Mouse (Mus musculus): ENCODE results near the gene Nup98.
A peak's percentile ranks its signal among the peaks of the same experiment; 100 is the strongest.

Nup98 gene

DNA sequence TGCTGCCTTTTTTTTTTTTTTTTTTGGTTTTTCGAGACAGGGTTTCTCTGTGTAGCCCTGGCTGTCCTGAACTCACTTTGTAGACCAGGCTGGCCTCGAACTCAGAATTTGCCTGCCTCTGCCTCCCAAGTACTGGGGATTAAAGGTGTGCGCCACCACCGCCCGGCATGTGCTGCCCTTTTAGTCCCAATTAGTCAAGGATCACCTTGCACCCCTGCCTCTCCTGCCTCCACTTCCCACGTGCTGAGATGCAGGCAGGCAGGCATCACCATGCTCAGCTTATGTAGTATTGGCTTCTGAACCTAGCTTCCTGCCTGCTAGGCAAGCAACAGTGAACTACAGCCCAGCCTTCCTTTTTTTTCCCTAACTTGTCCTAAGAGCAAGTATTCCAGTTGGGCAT, 92.6 kb downstream of the Nup98 start:
- no peak for DNase-seq (ENCODE audit: low read depth, low spot score)

DNA sequence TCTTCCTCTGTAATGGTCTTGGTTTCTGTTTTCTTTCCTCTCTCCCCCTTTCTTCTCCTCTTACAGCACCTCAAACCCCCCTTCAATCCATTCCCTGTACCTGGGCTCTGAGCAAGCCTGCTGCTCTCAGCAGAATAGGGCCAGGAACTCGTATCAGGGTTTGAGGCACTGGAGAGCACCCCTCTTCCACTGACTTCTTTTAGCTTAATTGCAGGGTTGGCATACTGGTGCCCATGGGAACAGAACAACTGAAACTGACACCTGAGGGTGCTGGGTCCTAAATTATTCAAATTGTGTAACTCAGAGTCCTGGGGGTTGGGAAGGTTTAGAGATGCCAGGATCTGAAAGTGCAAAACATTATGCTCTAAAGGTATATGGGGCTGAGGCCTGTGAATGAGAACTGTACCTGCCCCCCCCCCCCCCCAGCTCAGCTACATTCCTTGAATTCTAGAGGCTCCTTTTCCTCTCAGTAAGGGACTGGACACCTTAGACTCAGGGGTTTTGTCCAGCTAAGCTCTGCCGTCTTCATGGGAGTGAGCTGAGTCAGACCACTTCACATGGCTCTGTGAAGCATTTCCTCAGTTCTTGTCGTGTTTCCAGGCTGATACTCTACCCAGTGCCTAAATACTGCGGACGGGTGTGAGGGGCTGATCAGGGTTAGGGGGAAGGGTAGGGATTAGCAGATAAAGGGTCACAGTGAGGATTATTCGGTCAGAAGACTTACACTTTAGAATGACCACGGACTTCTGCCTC, 93.2 kb downstream of the Nup98 start, which contains the start of gene Chrna10:
Gene Chrna10, minus strand, starts transcription at position 250 of the 753 bp plus-strand sequence.
- DNase-seq (ENCODE audit: low read depth, low spot score): no peak

DNA sequence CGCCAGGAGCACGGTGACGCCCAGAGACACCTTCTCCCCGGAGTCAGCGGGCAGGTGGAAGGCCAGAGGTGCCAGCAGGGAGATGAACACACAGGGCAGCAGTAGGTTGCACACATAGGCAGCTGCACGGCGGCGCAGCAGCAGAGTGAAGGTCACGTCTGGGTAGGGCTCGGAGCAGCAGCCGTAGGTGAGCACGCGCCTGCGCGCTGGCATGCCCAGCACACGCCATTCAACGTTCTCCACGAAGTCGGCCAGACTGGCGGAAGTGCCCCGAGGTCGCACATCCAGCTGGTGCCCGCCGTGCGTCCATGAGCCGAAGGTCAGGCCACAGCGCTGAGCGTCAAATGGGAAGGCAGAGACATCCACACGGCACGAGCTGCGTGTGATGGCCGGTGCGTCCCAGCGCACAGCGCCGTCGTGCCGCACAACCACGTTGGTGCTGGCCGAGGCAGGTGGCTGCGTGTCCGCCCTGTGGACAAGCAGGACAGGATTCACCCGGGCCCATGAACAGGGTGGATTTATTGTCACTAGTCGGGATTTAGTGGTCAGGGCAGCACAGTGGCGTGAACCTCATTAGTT, 96.7 kb downstream of the Nup98 start:
- DNase-seq (ENCODE audit: low read depth, low spot score): no peak

DNA sequence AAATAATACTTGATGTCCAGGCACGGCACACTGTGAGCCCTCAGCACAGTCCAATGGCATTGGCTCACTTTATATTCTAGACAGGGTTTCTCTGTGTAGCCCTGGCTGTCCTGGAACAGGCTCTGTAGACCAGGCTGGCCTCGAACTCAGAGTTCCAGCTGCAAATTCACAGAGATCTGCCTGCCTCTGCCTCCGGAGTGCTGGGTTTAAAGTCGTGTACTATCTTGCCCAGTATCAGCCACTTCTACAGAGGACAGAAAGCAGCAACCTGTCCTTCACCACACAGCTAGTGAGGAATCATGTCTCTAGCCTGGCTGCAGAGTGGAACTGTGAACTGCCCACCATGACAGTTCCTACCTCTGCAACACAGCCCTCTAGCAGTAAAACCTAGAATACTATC, 100.2 kb downstream of the Nup98 start:
- DNase-seq (ENCODE audit: low read depth, low spot score): no peak

DNA sequence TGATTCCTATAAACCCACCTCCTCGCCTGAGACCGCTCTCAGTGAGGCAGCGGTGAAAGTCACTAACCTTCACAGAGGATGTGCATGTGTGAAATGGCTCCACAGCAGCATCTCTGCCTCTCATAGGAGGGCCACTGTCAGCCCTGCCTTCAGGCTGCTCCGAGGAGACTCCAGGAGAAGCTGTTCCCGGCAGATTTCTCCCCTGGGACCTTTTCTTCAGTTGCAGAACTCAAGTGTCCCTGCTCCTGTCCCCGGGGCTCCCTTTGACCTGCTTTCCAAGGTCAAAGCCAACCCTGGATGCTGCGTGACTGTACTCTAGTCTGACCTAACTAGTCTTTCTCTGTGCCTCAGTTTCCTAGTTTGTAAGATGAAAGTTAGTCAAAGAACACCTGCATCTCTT, 100.8 kb downstream of the Nup98 start, which contains the start of gene Art5:
Gene Art5, minus strand, starts transcription at position 319 of the 400 bp plus-strand sequence.
- DNase-seq (ENCODE audit: low read depth, low spot score): no peak

DNA sequence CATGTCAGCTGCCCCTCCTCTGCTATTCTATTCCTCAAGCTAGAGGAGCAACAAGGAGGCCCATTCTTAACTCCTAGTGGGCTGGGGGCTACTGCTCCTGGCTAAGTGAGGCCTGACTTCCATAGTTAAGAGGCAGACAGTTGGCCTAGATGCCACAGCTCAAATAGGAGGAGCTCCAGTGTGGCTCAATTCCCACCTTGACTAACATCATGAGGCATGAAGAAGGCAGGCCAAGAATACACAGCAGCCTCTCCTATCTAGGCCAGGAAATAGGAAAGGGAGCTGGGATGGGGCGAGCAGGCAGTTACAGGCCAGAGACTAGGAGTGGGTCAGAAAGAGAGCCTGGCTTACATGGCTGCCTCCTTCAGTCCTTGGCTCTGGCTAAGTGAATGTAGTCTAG, 101.8 kb downstream of the Nup98 start:
- peak; percentile 67 for DNase-seq (ENCODE audit: low read depth, low spot score)

DNA sequence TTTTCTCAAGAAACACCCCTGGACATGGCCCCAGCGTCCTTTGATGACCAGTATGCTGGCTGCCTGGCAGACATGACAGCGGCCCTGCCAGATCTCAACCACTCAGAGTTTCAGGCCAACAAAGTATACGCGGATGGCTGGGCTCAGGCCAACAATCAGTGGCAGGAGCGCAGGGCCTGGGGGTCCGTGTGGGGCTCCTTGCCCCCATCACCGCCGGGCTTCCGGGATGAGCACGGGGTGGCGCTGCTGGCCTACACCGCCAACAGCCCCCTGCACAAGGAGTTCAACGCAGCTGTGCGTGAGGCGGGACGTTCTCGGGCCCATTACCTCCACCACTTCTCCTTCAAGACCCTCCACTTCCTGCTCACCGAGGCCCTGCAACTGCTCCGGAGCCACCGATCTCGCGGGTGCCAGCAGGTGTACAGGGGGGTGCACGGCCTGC, 103.3 kb downstream of the Nup98 start:
- DNase-seq (ENCODE audit: low read depth, low spot score): no peak

DNA sequence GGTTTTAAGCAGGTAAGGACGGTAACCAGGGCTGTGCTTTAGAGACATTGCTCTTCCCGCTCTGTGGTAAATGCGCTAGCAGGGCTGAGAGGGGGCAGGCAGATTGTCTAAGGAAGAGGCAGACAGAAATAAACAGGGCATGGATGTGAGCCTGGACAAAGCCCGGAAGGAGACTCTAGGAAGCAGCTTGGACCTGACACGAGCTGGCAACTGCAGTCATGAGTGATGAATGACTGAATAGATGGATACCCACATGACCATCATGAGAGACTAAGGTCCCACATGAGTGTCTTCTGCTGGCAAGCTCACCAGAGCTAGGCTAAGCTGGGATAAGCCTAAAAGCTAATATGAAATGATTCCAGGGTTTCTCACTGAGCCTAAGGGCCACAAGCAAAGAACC, 105.8 kb downstream of the Nup98 start:
- no peak for DNase-seq (ENCODE audit: low read depth, low spot score)

DNA sequence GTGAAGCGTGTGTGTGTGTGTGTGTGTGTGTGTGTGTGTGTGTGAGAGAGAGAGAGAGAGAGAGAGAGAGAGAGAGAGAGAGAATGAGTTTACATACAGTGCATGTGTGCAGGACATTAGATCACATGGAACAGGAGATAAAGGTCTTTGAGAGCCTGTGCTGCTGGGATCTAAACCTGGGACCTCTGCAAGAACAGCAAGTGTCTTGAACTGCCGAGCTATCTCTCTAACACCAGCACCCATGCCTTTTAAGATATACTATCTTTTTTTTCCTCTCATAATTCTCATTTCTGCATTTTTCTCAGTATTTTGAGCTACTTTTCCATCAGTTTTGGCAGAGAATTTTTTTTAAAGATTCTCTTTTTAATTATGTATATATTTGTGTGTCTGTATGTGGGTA, 106.4 kb downstream of the Nup98 start:
- DNase-seq (ENCODE audit: low read depth, low spot score): no peak

DNA sequence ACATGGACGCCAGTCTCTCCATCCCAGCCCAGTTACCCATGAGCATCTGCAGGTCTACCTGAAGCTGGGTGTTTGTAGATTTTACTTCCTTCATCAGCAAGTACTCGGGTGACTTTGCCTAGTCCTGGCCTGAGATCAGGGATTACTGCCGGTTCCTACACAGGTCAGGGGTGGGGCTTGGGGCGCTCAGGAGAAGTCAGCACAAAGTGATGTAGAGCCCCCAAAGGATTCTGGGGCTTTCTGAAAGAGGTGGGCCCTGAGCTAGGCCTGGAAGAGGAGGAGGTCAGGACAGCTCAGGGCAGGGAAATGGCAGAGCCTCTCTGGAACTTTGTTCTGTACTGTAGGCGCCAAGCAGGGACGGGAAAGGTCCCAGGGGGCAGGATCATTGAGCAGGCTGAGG, 107.3 kb downstream of the Nup98 start:
- no peak for DNase-seq (ENCODE audit: low read depth, low spot score)

DNA sequence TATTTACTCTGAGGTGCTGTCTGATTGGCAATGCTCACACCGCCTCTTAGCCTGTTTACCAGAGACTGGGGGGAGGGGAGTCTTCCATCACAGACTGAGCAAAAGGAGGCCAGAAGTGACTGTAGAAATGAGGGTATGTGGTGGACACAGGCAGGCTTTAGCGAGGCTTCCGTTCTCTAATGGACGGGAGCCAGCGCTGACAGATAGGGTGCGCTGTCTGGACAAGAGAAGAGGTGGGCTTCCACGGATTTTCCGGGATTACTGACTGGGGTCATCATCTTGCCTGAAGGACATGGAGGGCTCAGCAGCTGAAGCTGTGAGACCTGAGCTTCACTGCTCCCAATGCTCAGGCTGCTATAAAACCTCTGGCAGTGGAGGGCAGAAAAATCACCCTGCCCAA, 107.7 kb downstream of the Nup98 start:
- DNase-seq (ENCODE audit: low read depth, low spot score): no peak

DNA sequence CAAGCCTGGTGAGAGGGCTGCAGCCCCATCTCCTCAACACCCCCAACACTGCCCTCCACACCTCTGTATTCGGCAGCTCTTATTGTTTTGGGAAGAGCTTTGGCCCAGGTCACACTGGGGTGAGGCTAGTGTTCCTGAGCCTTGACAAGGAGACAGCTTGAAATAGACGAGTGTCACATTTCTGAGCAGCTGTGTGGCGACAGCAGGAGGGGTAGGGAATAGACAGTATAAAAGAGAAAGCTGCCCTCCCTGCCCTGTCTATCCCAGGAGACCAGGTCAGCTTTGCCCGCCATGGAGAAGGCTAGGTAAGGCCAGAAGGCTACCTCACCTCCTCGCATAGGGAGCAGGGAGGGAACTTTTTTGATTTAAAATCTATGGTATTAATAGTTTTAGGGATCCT, 108.5 kb downstream of the Nup98 start, which contains the start of gene Art1:
Gene Art1, plus strand, starts transcription at position 257 of the 400 bp plus-strand sequence.
- DNase-seq (ENCODE audit: low read depth, low spot score): peak; percentile 94

DNA sequence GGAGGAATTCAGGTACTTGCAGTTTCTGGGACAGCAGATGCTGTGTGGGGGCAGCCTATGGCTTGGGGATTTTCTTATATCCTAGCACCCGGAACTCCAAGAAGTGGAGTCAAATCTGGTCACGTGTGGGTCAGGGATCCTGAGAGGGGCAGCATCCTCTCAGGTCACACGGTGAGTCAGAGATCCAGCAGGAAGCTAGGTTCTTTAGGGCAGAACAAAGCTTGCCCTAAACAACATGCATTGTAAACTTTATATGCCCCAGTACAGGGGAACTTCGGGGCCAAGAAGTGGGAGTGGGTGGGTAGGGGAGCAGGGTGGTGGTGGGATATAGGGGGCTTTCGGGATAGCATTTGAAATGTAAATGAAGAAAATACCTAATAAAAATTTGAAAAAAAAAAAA, 109.1 kb downstream of the Nup98 start:
- no peak for DNase-seq (ENCODE audit: low read depth, low spot score)

DNA sequence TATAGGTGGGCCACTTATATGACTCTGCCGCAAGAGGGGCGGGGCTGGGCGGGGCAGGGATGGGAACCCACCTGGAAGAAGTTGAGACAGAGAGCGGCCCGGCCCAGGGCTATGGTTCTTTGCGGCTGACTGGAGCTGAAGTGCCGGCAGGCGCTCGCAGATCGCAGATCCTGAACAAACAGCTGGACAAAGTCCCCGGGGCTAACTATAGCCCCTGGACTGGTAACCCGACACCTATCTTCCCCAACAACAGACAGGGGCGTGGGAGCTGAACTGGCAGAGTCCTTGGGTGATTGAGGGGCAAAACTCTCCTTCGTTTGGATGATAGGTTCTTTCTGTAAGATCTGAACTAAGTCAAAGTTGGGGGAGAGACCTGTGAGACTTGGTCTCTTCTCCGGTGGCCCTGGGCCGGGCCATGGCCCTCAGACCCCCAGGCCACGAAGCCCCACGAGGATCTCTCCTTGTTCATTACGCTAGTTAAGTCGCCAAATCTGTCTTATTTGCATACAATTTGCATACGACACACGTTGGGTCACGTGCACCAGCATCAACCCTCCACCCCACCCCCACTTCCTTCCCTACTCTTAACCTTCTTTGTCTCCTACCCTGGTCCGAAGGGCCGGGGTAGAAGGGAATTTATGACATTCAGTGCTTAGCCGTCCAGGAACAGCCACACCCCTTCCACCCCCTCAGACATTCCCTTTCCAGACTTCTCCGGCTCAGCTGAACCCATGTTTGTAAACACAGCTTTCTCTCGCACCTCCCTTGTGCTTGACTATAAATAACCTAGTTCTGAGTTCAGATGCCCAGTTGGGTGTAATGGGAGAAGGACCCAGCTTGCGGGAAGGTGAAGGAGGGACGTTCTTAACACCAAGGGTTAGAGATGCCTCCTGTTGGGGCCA, 110.0 kb downstream of the Nup98 start:
- peak; percentile 88 for DNase-seq (ENCODE audit: low read depth, low spot score)

DNA sequence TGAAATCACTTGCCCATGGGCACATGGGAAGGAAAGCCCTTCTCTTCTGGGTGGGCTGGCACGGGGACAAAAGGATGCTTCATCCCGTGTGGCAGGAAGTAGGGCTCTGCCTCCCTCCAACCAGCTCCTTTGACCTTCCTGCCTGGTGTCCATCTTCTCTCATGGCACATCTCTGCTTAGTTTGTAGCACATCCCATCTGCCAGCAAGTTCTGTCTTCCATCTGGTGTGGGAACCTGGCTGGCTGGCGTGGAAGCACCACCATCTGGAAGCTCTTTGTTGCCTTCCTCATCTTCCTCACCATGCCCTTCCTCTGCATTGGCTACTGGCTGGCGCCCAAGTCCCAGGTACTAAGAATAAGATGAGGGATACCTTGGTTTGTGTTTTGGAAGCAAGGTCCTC, 122.6 kb downstream of the Nup98 start:
- DNase-seq (ENCODE audit: low read depth, low spot score): no peak

DNA sequence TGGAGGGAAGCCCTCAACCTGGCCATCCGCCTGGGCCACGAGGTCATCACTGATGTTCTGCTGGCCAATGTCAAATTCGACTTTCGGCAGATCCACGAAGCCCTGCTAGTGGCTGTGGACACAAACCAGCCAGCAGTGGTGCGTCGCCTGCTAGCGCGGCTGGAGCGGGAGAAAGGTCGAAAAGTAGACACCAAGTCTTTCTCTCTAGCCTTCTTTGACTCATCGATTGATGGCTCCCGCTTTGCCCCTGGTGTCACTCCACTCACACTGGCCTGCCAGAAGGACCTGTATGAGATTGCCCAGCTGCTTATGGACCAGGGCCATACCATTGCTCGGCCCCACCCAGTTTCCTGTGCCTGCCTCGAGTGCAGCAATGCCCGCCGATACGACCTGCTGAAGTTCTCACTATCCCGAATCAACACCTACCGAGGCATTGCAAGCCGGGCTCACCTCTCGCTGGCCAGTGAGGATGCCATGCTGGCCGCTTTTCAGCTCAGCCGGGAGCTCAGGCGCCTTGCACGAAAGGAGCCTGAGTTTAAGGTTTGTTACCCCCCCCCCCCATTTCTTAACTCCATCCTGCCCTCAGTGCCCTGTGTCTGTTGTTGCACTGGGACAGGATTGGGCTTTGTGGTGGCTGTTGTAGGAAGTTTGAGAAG, 125.8 kb downstream of the Nup98 start:
- DNase-seq (ENCODE audit: low read depth, low spot score): no peak

DNA sequence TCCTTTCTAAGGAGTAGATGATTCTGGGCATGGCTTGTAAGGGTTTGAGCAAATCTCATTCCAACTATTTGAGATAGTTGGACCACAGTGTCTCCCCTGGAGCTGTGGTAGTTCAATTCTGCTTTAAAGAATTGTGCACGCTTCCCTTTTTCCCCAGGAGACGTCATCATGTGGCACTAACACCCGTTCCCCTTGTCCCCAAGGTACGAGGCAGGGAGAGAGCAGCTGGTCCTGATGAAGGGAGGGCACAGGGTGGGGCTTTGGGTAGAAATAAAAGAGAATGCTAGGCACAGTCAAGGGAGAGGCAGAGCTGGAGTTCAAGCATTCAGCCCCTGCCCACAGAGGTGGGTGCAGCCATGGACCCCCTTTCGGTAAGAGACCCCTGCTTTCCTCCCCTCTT, 127.2 kb downstream of the Nup98 start, which contains the start of gene Trpc2:
Gene Trpc2, plus strand, starts transcription at position 301 of the 400 bp plus-strand sequence.
- DNase-seq (ENCODE audit: low read depth, low spot score): no peak

DNA sequence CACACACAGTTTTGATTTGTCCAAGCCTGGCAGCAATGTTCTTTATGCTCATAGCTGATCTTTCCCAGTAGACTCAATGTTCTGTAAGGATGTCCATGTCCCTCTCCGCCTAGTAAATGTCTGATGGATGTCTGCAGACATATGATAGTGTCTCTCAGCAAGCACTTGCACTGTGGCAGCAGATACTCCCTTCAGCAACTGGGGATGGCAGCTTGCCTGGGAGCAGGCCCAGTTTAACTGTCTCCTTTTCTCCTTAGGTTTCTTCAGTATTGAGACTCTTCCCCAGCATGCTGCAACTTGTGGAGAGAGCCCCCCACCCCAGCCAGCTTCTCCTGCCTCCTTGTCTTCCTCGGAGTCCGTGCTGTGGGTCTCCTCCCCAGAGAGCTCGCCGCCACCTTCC, 128.2 kb downstream of the Nup98 start:
- DNase-seq (ENCODE audit: low read depth, low spot score): peak; percentile 54

DNA sequence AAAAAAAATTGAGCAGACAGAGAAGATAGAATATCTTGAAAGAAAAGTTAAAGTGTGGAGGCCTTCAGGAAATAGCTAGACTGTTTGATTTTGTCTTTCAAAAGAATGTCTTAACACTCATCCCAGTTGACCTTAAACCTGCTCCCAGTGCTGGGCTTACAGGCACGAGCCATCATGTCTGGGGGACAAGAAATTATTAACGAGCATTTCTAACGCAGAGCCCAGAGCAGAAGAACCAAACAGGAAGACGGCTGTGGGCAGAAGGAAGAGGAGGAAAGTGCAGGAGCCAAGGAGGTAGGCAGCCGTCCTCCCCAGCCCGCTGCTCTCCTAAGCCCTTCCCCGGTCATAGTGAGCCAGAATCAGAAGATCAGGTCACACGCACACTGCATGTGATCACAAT, 129.7 kb downstream of the Nup98 start:
- DNase-seq (ENCODE audit: low read depth, low spot score): no peak

DNA sequence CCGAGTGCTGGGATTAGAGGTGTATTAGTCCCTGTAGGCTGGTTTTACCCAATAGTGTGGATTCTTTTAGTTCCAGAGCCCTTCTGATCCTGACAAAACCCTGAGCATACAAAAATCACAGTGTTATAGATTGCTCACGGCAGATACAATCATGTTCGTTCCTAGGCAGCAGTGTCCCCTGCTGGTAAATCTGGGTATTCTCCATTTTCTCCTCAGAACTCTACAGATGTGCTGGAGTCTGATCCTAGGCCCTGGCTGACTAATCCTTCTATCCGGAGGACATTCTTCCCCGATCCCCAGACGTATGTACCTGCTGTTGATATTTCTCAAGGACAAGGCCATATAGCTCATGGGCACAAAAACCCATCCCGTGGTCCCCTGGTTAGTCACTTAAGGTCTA, 131.5 kb downstream of the Nup98 start:
- no peak for DNase-seq (ENCODE audit: low read depth, low spot score)

DNA sequence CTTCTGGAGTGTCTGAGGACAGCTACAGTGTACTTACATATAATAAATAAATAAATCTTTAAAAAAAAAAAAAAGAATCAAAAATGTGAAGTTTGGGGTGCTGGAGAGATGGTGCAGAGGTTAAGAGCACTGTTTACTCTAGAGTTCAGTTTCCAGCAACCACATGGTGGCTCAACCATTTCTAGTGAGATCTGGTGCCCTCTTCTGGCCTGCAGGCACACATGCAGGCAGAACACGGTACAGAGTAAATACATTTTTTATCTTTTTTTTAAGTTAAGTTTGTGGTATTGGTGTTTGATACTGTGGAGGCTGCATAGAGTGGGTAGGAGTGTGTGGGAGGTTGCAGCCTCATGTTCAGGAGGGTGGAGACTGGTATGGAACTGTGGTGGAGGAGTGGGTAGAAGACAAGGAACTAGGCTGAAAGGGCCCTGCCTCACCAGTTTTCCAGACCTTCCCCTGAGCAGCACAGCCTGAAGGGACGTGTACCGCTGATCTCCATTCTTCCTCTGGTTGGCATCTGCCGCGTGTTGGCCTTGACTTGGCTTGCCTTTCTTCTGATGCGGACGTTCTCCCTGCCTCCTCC, 133.2 kb downstream of the Nup98 start:
- no peak for DNase-seq (ENCODE audit: low read depth, low spot score)

All from skeletal muscle tissue, adult 2 months (tissue).